Mouse (Mus musculus): ENCODE data around the gene Tbc1d14. TPM values are rescaled to one million over a fixed set of nuclear protein-coding genes. Genes with fewer than 3 reads are reported as not detected.

Gene Tbc1d14
- total RNA-seq, 2 experiments from 2014 or later: 24.8 to 27.5 TPM

DNA sequence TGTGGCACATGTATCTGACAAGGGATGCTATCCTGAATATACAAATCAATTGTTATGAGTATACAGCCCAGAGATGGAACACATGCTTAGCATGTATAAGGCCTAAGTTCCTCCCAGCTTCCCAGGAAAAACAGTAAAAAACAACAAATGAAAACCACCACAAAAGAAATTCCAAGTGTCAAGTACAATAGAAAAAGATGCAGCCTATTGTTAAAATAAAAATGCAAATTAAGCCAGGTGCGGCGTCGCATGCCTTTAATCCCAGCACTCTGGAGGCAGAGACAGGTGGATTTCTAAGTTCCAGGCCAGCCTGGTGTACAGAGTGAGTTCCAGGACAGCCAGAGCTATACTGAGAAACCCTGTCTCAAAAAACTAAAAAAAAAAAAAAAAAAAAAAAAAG, 36.2 kb downstream of the Tbc1d14 start:
- DNase-seq (ENCODE audit: low spot score in 2 of 2): no peak

- no peak for DNase-seq (ENCODE audit: low spot score in 2 of 2)
Measured at GRCm38 (mm10) chr5:36556289-36556688, 36.8 kb downstream of the Tbc1d14 start.

DNA sequence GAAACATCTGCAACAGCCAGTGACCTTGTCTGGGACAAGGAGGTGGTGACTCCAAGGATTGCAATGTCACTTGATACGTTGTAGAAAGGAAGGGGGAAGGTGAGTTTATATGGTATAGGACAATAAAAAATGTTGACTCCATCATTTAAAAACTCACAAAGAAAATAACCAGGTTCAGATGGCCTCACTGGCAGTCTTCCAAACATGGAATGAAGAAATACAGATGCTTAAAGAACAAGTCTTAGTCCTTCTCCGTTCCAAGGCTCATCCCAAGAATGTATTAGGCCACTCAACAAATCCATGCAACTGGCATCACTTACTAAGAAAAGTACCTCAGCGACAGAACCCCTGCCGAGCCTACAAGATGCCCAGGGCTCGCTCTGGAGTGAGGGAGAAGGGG, 38.6 kb downstream of the Tbc1d14 start:
- no peak for DNase-seq (ENCODE audit: low spot score in 2 of 2)

DNA sequence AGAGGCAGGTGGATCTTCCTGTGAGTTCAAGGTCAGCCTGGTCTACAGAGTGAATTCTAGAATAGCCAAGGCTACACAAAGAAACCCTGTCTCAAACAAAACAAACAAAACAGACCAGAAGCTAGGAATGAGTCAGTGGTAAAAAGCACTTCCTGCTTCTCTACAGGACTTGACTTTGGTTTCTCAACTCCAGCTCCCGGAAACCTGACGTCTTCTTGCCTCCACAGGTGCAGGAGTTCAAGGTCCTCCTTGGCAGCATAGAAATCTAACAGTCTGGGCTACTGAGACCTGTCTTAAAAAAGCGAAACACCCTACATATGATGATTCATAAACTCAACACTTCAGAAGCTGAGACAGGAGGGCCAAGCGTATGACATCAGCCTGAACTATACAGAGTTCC, 39.2 kb downstream of the Tbc1d14 start:
- DNase-seq (ENCODE audit: low spot score in 2 of 2): no peak

DNA sequence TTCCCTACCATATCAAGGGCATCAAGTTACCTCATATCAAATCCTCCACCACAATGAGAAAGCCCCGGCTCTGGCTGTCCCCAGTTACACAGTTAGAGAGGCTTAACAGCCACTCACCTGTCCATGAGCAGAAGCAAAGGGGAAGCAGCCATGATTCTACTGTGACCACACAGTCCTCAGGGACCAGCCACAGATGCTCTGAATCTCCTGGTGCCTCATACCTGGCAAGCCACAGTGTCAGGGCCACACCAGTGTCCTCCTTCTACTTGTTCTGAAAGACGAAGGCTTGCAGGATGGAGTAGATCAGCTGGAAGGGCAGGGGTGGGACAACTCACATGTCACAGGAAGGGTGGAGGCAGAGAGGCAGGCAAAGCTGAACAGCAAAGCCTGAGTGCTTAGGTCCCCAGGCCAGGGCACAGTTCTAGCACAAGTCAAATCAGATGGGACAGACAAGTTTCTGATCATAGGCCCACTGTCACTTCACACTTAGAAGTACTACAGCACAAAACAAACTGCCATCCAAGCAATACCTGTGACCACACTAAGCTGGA, 39.9 kb downstream of the Tbc1d14 start:
- no peak for DNase-seq (ENCODE audit: low spot score in 2 of 2)

DNA sequence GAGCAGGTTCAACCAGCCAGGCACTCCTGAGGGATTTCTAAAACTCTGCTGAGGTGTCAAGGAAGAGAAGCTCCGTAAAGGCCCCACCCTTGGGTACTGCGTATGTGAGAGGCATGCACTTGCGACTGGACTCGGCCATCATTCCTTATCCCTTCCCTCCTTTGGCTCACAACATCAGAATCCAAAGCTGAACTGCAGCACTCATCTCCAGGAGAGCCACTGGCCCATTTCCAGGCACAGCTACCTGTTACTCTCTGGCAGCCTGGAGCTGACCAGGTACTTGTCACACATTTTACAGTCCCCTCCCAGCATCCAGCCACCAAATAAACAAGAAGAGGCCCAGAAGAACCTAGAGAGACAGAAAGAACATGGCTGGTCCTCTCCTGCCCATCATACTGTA, 40.7 kb downstream of the Tbc1d14 start:
- no peak for DNase-seq (ENCODE audit: low spot score in 2 of 2)

- no peak for DNase-seq (ENCODE audit: low spot score in 2 of 2)
Measured at GRCm38 (mm10) chr5:36549243-36549642, 43.8 kb downstream of the Tbc1d14 start.

- no peak for DNase-seq (ENCODE audit: low spot score in 2 of 2)
Measured at GRCm38 (mm10) chr5:36544765-36545164, 48.3 kb downstream of the Tbc1d14 start.

DNA sequence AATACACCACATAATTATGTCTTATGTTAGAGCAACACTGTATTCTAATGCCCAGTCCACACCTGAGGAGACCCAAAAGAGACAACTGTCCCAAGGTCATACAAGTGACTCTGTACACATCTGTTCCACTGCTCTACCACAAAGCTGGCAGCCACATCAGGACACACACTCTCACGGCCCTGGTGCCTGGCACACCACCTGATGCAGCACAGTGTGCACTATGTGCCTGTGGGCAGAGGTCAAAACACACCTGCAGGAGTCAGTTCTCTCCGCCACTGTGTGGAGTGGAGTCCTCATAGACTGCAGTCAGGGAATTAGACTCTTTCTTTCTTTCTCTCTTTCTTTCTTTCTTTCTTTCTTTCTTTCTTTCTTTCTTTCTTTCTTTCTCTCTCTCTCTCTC, 52.1 kb downstream of the Tbc1d14 start:
- no peak for DNase-seq (ENCODE audit: low spot score in 2 of 2)

DNA sequence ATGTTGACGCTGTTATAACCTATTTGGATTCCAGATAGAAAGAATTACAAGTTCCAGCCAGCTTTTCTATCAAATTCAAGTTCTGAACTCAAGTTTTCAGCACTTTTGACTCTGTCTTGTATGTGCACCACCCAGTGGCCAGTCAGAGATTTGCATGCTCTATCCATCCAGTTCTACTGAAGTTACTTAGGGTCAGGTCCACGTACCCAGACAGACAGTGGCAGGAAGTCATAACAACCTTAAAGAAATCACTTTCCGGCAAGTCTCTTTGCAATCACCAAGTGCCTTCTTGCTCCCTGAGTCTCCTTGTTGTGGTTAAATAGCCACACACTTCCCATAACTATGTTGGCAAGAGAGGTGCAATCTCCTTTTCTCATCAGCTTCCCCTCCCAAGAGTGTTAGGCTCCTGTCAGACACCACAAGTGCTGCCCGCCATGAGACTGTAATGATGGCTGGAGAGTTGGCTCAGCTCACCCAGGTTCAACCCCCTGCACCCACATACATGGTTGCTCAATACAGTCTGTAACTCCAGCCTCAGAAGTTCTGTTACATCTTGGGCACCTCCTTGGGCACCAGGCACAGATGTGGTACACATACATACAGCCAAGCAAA, 54.4 kb downstream of the Tbc1d14 start:
- DNase-seq (ENCODE audit: low spot score in 2 of 2): peak in 1 of 2 experiments; percentile 47

DNA sequence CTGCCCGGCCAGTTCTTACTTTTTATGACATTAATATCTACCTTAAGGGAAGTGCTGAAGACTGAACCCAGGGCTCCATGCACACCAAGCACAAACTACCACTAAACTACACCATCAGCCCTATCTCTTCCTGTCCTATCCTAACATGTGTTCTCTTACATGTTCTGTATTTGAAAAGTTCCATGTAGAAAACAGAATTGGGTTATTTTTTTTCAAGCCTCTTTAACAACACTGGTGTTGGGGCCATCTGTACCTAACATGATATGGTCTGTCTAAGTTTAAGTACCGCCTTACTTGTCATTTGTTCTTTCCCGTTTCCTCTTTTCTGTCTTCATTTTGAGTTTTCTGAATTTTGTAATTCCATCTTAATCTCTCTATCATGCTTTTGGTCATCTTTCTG, 56.7 kb downstream of the Tbc1d14 start:
- DNase-seq (ENCODE audit: low spot score in 2 of 2): no peak

- DNase-seq (ENCODE audit: low spot score in 2 of 2): no peak
Measured at GRCm38 (mm10) chr5:36535438-36536176, 57.5 kb downstream of the Tbc1d14 start.

GRCm38 (mm10) chr5:36534455-36535030, 58.5 kb downstream of the Tbc1d14 start:
- DNase-seq (ENCODE audit: low spot score in 2 of 2): no peak

- DNase-seq (ENCODE audit: low spot score in 2 of 2): peak; percentile 80 to 95
Measured at GRCm38 (mm10) chr5:36530129-36530751, 62.8 kb downstream of the Tbc1d14 start.

- no peak for DNase-seq (ENCODE audit: low spot score in 2 of 2)
Measured at GRCm38 (mm10) chr5:36529698-36530097, 63.4 kb downstream of the Tbc1d14 start.

GRCm38 (mm10) chr5:36526921-36527320, 66.2 kb downstream of the Tbc1d14 start:
- no peak for DNase-seq (ENCODE audit: low spot score in 2 of 2)

DNA sequence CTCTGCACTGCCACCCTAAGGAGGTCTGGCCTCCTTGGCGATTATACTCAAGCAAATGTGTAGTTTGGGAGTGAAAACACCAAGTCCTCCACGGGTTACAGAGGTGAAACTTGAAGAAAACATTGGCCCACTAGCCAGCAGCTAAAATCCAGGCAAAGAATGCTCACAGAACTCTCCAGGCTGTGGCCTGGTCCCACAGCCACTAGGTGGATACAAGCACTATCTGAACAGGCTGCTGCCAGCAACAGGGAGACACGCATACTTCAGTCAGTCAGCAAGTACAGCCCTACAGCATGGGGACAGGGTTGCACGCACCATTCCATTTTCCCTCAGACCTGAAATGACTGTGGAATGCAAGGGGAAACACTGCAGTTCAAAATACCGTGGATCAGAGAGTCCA, 66.8 kb downstream of the Tbc1d14 start:
- no peak for DNase-seq (ENCODE audit: low spot score in 2 of 2)

DNA sequence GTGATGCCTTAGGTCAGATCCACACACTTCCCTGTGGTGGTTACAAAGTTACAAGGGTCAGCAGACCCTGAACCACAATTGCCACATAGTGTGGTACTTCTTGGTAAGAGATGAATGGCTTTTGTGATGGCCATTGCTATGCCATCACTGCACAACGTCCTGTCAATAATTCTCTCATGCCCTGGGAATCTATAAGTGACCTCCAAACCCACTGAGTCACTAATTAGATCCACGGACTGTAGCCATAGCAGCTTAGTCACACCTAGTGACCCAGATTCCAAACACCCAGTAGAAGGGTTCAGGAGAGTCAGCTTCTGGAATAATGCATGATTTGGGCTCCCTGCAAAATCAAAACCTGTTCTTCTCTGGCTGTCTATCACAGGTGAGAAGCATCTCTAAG, 67.9 kb downstream of the Tbc1d14 start:
- DNase-seq (ENCODE audit: low spot score in 2 of 2): no peak

DNA sequence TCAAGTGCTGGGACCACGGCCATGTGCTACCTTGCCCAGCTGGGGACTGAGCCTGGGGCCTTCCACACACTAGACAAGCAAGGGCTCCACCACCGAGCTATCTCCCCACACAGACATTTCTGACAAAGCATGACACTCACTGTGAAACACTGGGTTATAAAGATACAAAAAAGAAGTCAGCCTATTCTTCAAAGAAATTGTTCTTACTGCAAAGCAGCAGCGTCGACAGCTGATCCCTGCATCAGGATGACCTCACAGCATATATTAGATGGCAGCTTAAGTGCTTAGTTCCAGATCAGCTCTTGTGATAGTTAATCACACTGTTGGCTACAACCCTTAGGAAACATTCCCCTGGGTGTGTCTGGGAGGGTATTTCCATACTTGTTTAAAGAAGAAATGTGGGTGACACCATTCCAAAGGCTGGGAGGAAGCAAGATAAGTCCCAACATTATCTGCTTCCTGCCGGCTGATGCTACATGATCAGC, 69.8 kb downstream of the Tbc1d14 start:
- no peak for DNase-seq (ENCODE audit: low spot score in 2 of 2)

GRCm38 (mm10) chr5:36522782-36523181, 70.3 kb downstream of the Tbc1d14 start:
- no peak for DNase-seq (ENCODE audit: low spot score in 2 of 2)

DNA sequence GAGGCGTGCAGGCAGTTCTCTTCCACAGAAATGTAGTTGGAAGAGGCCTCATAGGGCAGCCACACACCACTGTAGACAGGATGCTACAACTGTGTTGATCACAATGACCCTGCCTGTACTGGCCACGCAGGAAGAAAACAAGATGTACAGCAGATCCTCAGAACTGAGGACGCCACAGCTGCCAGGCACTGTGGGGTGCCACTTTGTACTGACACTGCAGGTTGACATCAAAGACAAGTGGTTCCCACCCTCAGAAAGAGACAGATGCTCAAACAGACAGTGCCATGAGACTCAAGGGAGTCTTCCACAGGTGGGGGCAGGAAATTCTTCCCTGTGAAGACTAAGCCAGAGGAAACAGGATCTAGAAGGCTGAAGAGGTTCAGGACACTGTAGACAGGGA, 73.3 kb downstream of the Tbc1d14 start:
- DNase-seq (ENCODE audit: low spot score in 2 of 2): no peak

GRCm38 (mm10) chr5:36517596-36517995, 75.5 kb downstream of the Tbc1d14 start:
- no peak for DNase-seq (ENCODE audit: low spot score in 2 of 2)

Data from gastrocnemius, postnatal 4 days (tissue).